Mouse (Mus musculus) adrenal gland (tissue): ENCODE data around the gene 4930550C14Rik.

Source experiments
- intact Hi-C: fragments of 180-260 bp; cut with DNase I; formaldehyde crosslinking; loops from one replicate; pipeline ENCODE4 v1.15.1; 2025
- long read RNA-seq, 2 experiments: library from polyadenylated mRNA; unstranded; transcript quantifications; one replicate each; pipeline ENCODE4 v2.0.0; 2020; ENCODE audit warnings: borderline replicate concordance in 1 of 2; ENCODE audit not compliant: insufficient replicate concordance in 1 of 2

4930550C14Rik gene
- long read RNA-seq, experiment 1, partial matches to known transcripts, result 0 of 4 reads
- long read RNA-seq, experiment 1, other reads (novel, unspliced or antisense), result 4 of 4 reads
- long read RNA-seq, experiment 2, partial matches to known transcripts, result 0 of 2 reads
- long read RNA-seq, experiment 2, other reads (novel, unspliced or antisense), result 1 of 2 reads

GRCm38 (mm10) chr9:53402291-53402711 is at the start of gene 4930550C14Rik:
Gene 4930550C14Rik, plus strand, starts transcription at chr9:53402325.
- intact Hi-C loops, result no loop called here

- intact Hi-C loops, result no loop called here
These were observed 49.0 kb upstream of the 4930550C14Rik start for GRCm38 (mm10) chr9:53353161-53353560.

- intact Hi-C loops, result no loop called here
These were observed 45.6 kb upstream of the 4930550C14Rik start for GRCm38 (mm10) chr9:53356219-53357155.

GRCm38 (mm10) chr9:53371339-53371738 is 30.8 kb upstream of the 4930550C14Rik start:
- intact Hi-C loops, result no loop called here

- intact Hi-C loops, result no loop called here
These were observed 26.2 kb upstream of the 4930550C14Rik start for GRCm38 (mm10) chr9:53375907-53376306.

GRCm38 (mm10) chr9:53376820-53377219 is 25.3 kb upstream of the 4930550C14Rik start:
- intact Hi-C loops, result no loop called here

- intact Hi-C loops, result no loop called here
These were observed 24.5 kb upstream of the 4930550C14Rik start for GRCm38 (mm10) chr9:53377597-53377996.

- intact Hi-C loops, result no loop called here
These were observed 24.0 kb upstream of the 4930550C14Rik start for GRCm38 (mm10) chr9:53378171-53378570.

GRCm38 (mm10) chr9:53380595-53380994 is 21.5 kb upstream of the 4930550C14Rik start:
- intact Hi-C loops, result no loop called here

GRCm38 (mm10) chr9:53381113-53381615 is 21.0 kb upstream of the 4930550C14Rik start:
- intact Hi-C loops, result no loop called here

GRCm38 (mm10) chr9:53383951-53384866 is 17.9 kb upstream of the 4930550C14Rik start, which contains the start of gene Kdelc2:
Gene Kdelc2, plus strand, starts transcription at chr9:53384025.
- intact Hi-C loops, result no loop called here

GRCm38 (mm10) chr9:53384873-53385272 is 17.3 kb upstream of the 4930550C14Rik start:
- intact Hi-C loops, result no loop called here

- intact Hi-C loops, result no loop called here
These were observed 14.7 kb upstream of the 4930550C14Rik start for GRCm38 (mm10) chr9:53387431-53387830.

- intact Hi-C loops, result no loop called here
These were observed 13.0 kb upstream of the 4930550C14Rik start for GRCm38 (mm10) chr9:53389109-53389508.

- intact Hi-C loops, result no loop called here
These were observed 12.0 kb upstream of the 4930550C14Rik start for GRCm38 (mm10) chr9:53390136-53390535.

- intact Hi-C loops, result no loop called here
These were observed 4.3 kb upstream of the 4930550C14Rik start for GRCm38 (mm10) chr9:53397685-53398387.

- intact Hi-C loops, result no loop called here
These were observed 3.8 kb upstream of the 4930550C14Rik start for GRCm38 (mm10) chr9:53398388-53398700.

GRCm38 (mm10) chr9:53399537-53399936 is 2.6 kb upstream of the 4930550C14Rik start:
- intact Hi-C loops, result no loop called here

- intact Hi-C loops, result loop anchor here (2.0 kb wide), 1 partner anchor 148 kb away; no protein-coding TSS in a partner anchor
These were observed 1.4 kb upstream of the 4930550C14Rik start for GRCm38 (mm10) chr9:53400696-53401095.

GRCm38 (mm10) chr9:53401146-53401545 is 979 bp upstream of the 4930550C14Rik start:
- intact Hi-C loops, result loop anchor here (2.0 kb wide), 1 partner anchor 148 kb away; no protein-coding TSS in a partner anchor
